Mouse (Mus musculus) hindbrain, postnatal 0 days (tissue): ENCODE results near the gene Glrb. TPM values are rescaled to one million over a fixed set of nuclear protein-coding genes. Genes with fewer than 3 reads are reported as not detected.

Source experiments
- ATAC-seq: fragments of 200-750 bp; cut with Nextera tagmentation; 2 replicates; pipeline ENCODE4 v1.8.0; 2017; ENCODE audit warnings: mild to moderate bottlenecking, moderate TSS enrichment, moderate library complexity
- DNase-seq: peaks from one replicate; pipeline ENCODE4 v3.0.0-alpha.2; 2015; ENCODE audit warnings: low spot score
- H3K27ac ChIP-seq: fragments of 300-500 bp; sonication (generic); 2 replicates; pipeline ENCODE4 v1.5.1; 2014; ENCODE audit warnings: mild to moderate bottlenecking
- H3K27me3 ChIP-seq: fragments of 300-500 bp; sonication (generic); 2 replicates; pipeline ENCODE4 v1.6.1; 2014; ENCODE audit warnings: low read length, mixed read lengths; ENCODE audit not compliant: insufficient read depth
- H3K36me3 ChIP-seq: fragments of 300-500 bp; sonication (generic); 2 replicates; pipeline ENCODE4 v1.6.1; 2014; ENCODE audit warnings: low read length, mixed read lengths; ENCODE audit not compliant: insufficient read depth
- H3K4me1 ChIP-seq: fragments of 300-500 bp; sonication (generic); 2 replicates; pipeline ENCODE4 v1.6.1; 2014; ENCODE audit warnings: antibody characterized with exemption, low read length, mixed read lengths; ENCODE audit not compliant: insufficient read depth
- H3K4me2 ChIP-seq: fragments of 300-500 bp; sonication (generic); 2 replicates; pipeline ENCODE4 v1.6.1; 2014; ENCODE audit warnings: low read depth, mild to moderate bottlenecking, low read length, moderate library complexity, mixed read lengths
- H3K4me3 ChIP-seq: fragments of 300-500 bp; sonication (generic); 2 replicates; pipeline ENCODE4 v1.5.1; 2014; ENCODE audit warnings: low read length
- H3K9ac ChIP-seq: fragments of 300-500 bp; sonication (generic); replicated peaks from 2 replicates; pipeline ENCODE4 v1.6.1; 2014; ENCODE audit warnings: mild to moderate bottlenecking, low read length, moderate library complexity, mixed read lengths
- H3K9me3 ChIP-seq: fragments of 300-500 bp; sonication (generic); 2 replicates; pipeline ENCODE4 v1.6.1; 2016; ENCODE audit warnings: low read length, mixed read lengths
- CTCF ChIP-seq: IDR thresholded peaks from 2 replicates; pipeline ENCODE4 v1.5.1; 2016; ENCODE audit warnings: antibody characterized with exemption, control low read depth, low read depth
- WGBS: fragments of 180-500 bp; shearing (Covaris S2); extraction: QIAGEN DNeasy Blood & Tissue Kit; methylation state at CpG from one replicate; pipeline ENCODE4 v1.1.7; 2014; 5-methylcytosine and 5-hydroxymethylcytosine counted together
- polyA plus RNA-seq: library from polyadenylated mRNA; unstranded; fragments of >200 nt; fragmentation: Nextera tagmentation; extraction: Ambion mirVana; gene quantifications from 2 replicates; pipeline ENCODE4 v1.2.1, GENCODE M21; 2015
- total RNA-seq: library from RNA; depleted of rRNA; stranded (reverse); fragments of >200 nt; gene quantifications from 2 replicates; pipeline ENCODE4 v1.2.3, GENCODE M21; 2014

Glrb gene
- total and polyA plus RNA-seq, 2 experiments from 2014 or later, result 85.7 to 99.6 TPM

- Histone ChIP-seq H3K4me2 (no peak overlapping the region), H3K9me3 (no peaks in the 10 kb centered on the region), H3K4me1 (0 out of 2 replicates have a peak, but pooled peaks cover 3% of the 10 kb centered on the region), H3K9ac (no peak overlapping the region), H3K27me3 (no peaks in the 10 kb centered on the region), H3K4me3 (no peak overlapping the region), H3K27ac (no peak overlapping the region), H3K36me3 (no peaks in the 10 kb centered on the region)
- WGBS, result 49% methylated on average over 4 of the region's 4 CpGs
- ATAC-seq (no peak), DNase-seq (no peak)
- no peak for TF ChIP-seq CTCF
Observed at GRCm38 (mm10) chr3:80893055-80893690, 20.3 kb downstream of the Glrb start.

- no peak for TF ChIP-seq CTCF
- H3K4me2 ChIP-seq, result no peak overlapping the region
- no peak overlapping the region for H3K27ac ChIP-seq
- no peaks in the 10 kb centered on the region for H3K36me3 ChIP-seq
- no peaks in the 10 kb centered on the region for H3K27me3 ChIP-seq
- no peak overlapping the region for H3K9ac ChIP-seq
- WGBS, result 55% methylated on average over 4 of the region's 4 CpGs
- 0 out of 2 replicates have a peak, but pooled peaks cover 3% of the 10 kb centered on the region for H3K4me1 ChIP-seq
- DNase-seq, result no peak
- ATAC-seq, result no peak
- H3K4me3 ChIP-seq, result no peak overlapping the region
- no peaks in the 10 kb centered on the region for H3K9me3 ChIP-seq
Observed at GRCm38 (mm10) chr3:80891087-80891486, 22.4 kb downstream of the Glrb start.

- Histone ChIP-seq H3K9ac (no peak overlapping the region), H3K9me3 (no peaks in the 10 kb centered on the region), H3K27ac (no peak overlapping the region), H3K4me2 (no peak overlapping the region), H3K27me3 (no peaks in the 10 kb centered on the region), H3K4me1 (no peaks in the 10 kb centered on the region), H3K4me3 (no peak overlapping the region), H3K36me3 (no peaks in the 10 kb centered on the region)
- DNase-seq (no peak), ATAC-seq (no peak)
- 90% methylated on average over 1 of the region's 1 CpGs for WGBS
- TF ChIP-seq CTCF, result no peak
Observed at GRCm38 (mm10) chr3:80885174-80885573, 28.3 kb downstream of the Glrb start.

GRCm38 (mm10) chr3:80883601-80884000 lies 29.9 kb downstream of the Glrb start:
- H3K4me2 ChIP-seq, result no peak overlapping the region
- no peaks in the 10 kb centered on the region for H3K27me3 ChIP-seq
- H3K4me1 ChIP-seq, result no peaks in the 10 kb centered on the region
- WGBS, result 76% methylated on average over 6 of the region's 6 CpGs
- DNase-seq (no peak), ATAC-seq (no peak)
- no peak overlapping the region for H3K27ac ChIP-seq
- no peak overlapping the region for H3K9ac ChIP-seq
- H3K36me3 ChIP-seq, result no peaks in the 10 kb centered on the region
- H3K9me3 ChIP-seq, result no peaks in the 10 kb centered on the region
- TF ChIP-seq CTCF, result no peak
- no peak overlapping the region for H3K4me3 ChIP-seq

- no peaks in the 10 kb centered on the region for H3K4me1 ChIP-seq
- no peak overlapping the region for H3K9ac ChIP-seq
- ATAC-seq, result peak; percentile 58; the same call in 1 of the 2 replicates
- H3K9me3 ChIP-seq, result no peaks in the 10 kb centered on the region
- no peak overlapping the region for H3K4me2 ChIP-seq
- no peaks in the 10 kb centered on the region for H3K36me3 ChIP-seq
- no peak overlapping the region for H3K4me3 ChIP-seq
- no peak overlapping the region for H3K27ac ChIP-seq
- DNase-seq, result peak; percentile 31
- H3K27me3 ChIP-seq, result no peaks in the 10 kb centered on the region
- WGBS, result 64% methylated on average over 6 of the region's 6 CpGs
- no peak for TF ChIP-seq CTCF
Observed at GRCm38 (mm10) chr3:80880660-80881293, 32.7 kb downstream of the Glrb start.

- H3K9me3 ChIP-seq, result no peaks in the 10 kb centered on the region
- no peak for TF ChIP-seq CTCF
- 61% methylated on average over 5 of the region's 5 CpGs for WGBS
- no peaks in the 10 kb centered on the region for H3K4me1 ChIP-seq
- DNase-seq (peak; percentile 20), ATAC-seq (no peak)
- H3K36me3 ChIP-seq, result no peaks in the 10 kb centered on the region
- no peak overlapping the region for H3K4me3 ChIP-seq
- H3K27me3 ChIP-seq, result no peaks in the 10 kb centered on the region
- H3K27ac ChIP-seq, result no peak overlapping the region
- no peak overlapping the region for H3K9ac ChIP-seq
- H3K4me2 ChIP-seq, result no peak overlapping the region
Observed at GRCm38 (mm10) chr3:80878571-80878970, 34.9 kb downstream of the Glrb start.

- Histone ChIP-seq H3K36me3 (no peaks in the 10 kb centered on the region), H3K9ac (no peak overlapping the region), H3K9me3 (no peaks in the 10 kb centered on the region), H3K4me1 (no peaks in the 10 kb centered on the region), H3K4me2 (no peak overlapping the region), H3K27me3 (no peaks in the 10 kb centered on the region), H3K27ac (no peak overlapping the region), H3K4me3 (no peak overlapping the region)
- ATAC-seq, result no peak
- no peak for DNase-seq
- WGBS, result 74% methylated on average over 7 of the region's 7 CpGs
- TF ChIP-seq CTCF, result no peak
Observed at GRCm38 (mm10) chr3:80874690-80875353, 38.6 kb downstream of the Glrb start.
